Mouse (Mus musculus): ENCODE measurements around the gene Zfp629. TPM values are rescaled to one million over a fixed set of nuclear protein-coding genes. Genes with fewer than 3 reads are reported as not detected.

Gene Zfp629
- polyA plus RNA-seq, 1 experiment from 2014 or later = 7.8 TPM

- Histone ChIP-seq H3K36me3 (peaks cover 35% of the 10 kb centered on the region), H3K9me3 (replicated peaks) (no peaks in the 10 kb centered on the region), H3K4me3 (peak overlapping the region; percentile 89), H3K27ac (peak overlapping the region; percentile 90), H3K27me3 (no peaks in the 10 kb centered on the region), H3K4me1 (replicated peaks) (peaks cover 18% of the 10 kb centered on the region), H3K9ac (peak overlapping the region; percentile 92), H3K4me2 (peak overlapping the region; percentile 72)
- under 1% methylated on average over 44 of the region's 44 CpGs for WGBS
- peak; percentile 71 for ATAC-seq (replicated peaks; ENCODE audit: insufficient number of reproducible peaks, insufficient read depth, low FRiP score, low read depth)
These were observed 1.1 kb downstream of the Zfp629 start for GRCm38 (mm10) chr7:127614511-127614890.

GRCm38 (mm10) chr7:127614091-127614490, 1.5 kb downstream of the Zfp629 start:
- Histone ChIP-seq H3K9ac (peak overlapping the region; percentile 92), H3K4me2 (peak overlapping the region; percentile 72), H3K27ac (peak overlapping the region; percentile 90), H3K36me3 (peaks cover 39% of the 10 kb centered on the region), H3K4me1 (replicated peaks) (peaks cover 18% of the 10 kb centered on the region), H3K9me3 (replicated peaks) (no peaks in the 10 kb centered on the region), H3K4me3 (peak overlapping the region; percentile 89), H3K27me3 (no peaks in the 10 kb centered on the region)
- no peak for ATAC-seq (replicated peaks; ENCODE audit: insufficient number of reproducible peaks, insufficient read depth, low FRiP score, low read depth)
- 24% methylated on average over 8 of the region's 8 CpGs for WGBS

GRCm38 (mm10) chr7:127613501-127613900, 2.1 kb downstream of the Zfp629 start:
- WGBS = 69% methylated on average over 8 of the region's 8 CpGs
- Histone ChIP-seq H3K36me3 (peaks cover 45% of the 10 kb centered on the region), H3K27ac (peak overlapping the region; percentile 90; the same call in 1 of the 2 replicates), H3K4me3 (peak overlapping the region; percentile 89), H3K27me3 (no peaks in the 10 kb centered on the region), H3K9ac (peak overlapping the region; percentile 92; the same call in 1 of the 2 replicates), H3K4me2 (peak overlapping the region; percentile 72), H3K9me3 (replicated peaks) (no peaks in the 10 kb centered on the region), H3K4me1 (replicated peaks) (peaks cover 18% of the 10 kb centered on the region)
- ATAC-seq (replicated peaks; ENCODE audit: insufficient number of reproducible peaks, insufficient read depth, low FRiP score, low read depth) = no peak

- Histone ChIP-seq H3K36me3 (peaks cover 60% of the 10 kb centered on the region), H3K4me1 (replicated peaks) (peaks cover 18% of the 10 kb centered on the region), H3K4me2 (no peak overlapping the region), H3K9ac (no peak overlapping the region), H3K27me3 (no peaks in the 10 kb centered on the region), H3K4me3 (no peak overlapping the region), H3K27ac (no peak overlapping the region), H3K9me3 (replicated peaks) (no peaks in the 10 kb centered on the region)
- no peak for ATAC-seq (replicated peaks; ENCODE audit: insufficient number of reproducible peaks, insufficient read depth, low FRiP score, low read depth)
- 96% methylated on average over 26 of the region's 26 CpGs for WGBS
These were observed 4.0 kb downstream of the Zfp629 start for GRCm38 (mm10) chr7:127611561-127611960.

- no peak for ATAC-seq (replicated peaks; ENCODE audit: insufficient number of reproducible peaks, insufficient read depth, low FRiP score, low read depth)
- peaks cover 60% of the 10 kb centered on the region for H3K36me3 ChIP-seq
- no peak overlapping the region for H3K27ac ChIP-seq
- H3K4me2 ChIP-seq = no peak overlapping the region
- H3K4me3 ChIP-seq = no peak overlapping the region
- WGBS = 97% methylated on average over 29 of the region's 29 CpGs
- no peak overlapping the region for H3K9ac ChIP-seq
- H3K9me3 ChIP-seq (replicated peaks) = no peaks in the 10 kb centered on the region
- peaks cover 15% of the 10 kb centered on the region for H3K4me1 ChIP-seq (replicated peaks)
- H3K27me3 ChIP-seq = no peaks in the 10 kb centered on the region
These were observed 4.6 kb downstream of the Zfp629 start for GRCm38 (mm10) chr7:127611011-127611410.

GRCm38 (mm10) chr7:127607150-127607549, 8.4 kb downstream of the Zfp629 start:
- Histone ChIP-seq H3K4me2 (no peak overlapping the region), H3K27me3 (no peaks in the 10 kb centered on the region), H3K4me3 (no peak overlapping the region), H3K4me1 (replicated peaks) (no peaks in the 10 kb centered on the region), H3K9ac (no peak overlapping the region), H3K27ac (no peak overlapping the region), H3K9me3 (replicated peaks) (no peaks in the 10 kb centered on the region), H3K36me3 (peaks cover 76% of the 10 kb centered on the region)
- ATAC-seq (replicated peaks; ENCODE audit: insufficient number of reproducible peaks, insufficient read depth, low FRiP score, low read depth) = no peak
- WGBS = 80% methylated on average over 6 of the region's 6 CpGs

GRCm38 (mm10) chr7:127604256-127604655, 11.3 kb downstream of the Zfp629 start:
- Histone ChIP-seq H3K9ac (no peak overlapping the region), H3K27me3 (no peaks in the 10 kb centered on the region), H3K4me2 (no peak overlapping the region), H3K9me3 (replicated peaks) (no peaks in the 10 kb centered on the region), H3K4me3 (no peak overlapping the region), H3K36me3 (peaks cover 74% of the 10 kb centered on the region), H3K27ac (no peak overlapping the region), H3K4me1 (replicated peaks) (no peaks in the 10 kb centered on the region)
- 80% methylated on average over 10 of the region's 10 CpGs for WGBS
- no peak for ATAC-seq (replicated peaks; ENCODE audit: insufficient number of reproducible peaks, insufficient read depth, low FRiP score, low read depth)

GRCm38 (mm10) chr7:127602903-127603302, 12.7 kb downstream of the Zfp629 start:
- Histone ChIP-seq H3K9me3 (replicated peaks) (no peaks in the 10 kb centered on the region), H3K27ac (no peak overlapping the region), H3K4me2 (no peak overlapping the region), H3K4me1 (replicated peaks) (no peaks in the 10 kb centered on the region), H3K36me3 (peaks cover 69% of the 10 kb centered on the region), H3K9ac (no peak overlapping the region), H3K27me3 (no peaks in the 10 kb centered on the region), H3K4me3 (no peak overlapping the region)
- no peak for ATAC-seq (replicated peaks; ENCODE audit: insufficient number of reproducible peaks, insufficient read depth, low FRiP score, low read depth)
- WGBS = 93% methylated on average over 2 of the region's 2 CpGs

- Histone ChIP-seq H3K4me2 (no peak overlapping the region), H3K4me3 (no peak overlapping the region), H3K27me3 (no peaks in the 10 kb centered on the region), H3K9me3 (replicated peaks) (no peaks in the 10 kb centered on the region), H3K9ac (no peak overlapping the region), H3K27ac (no peak overlapping the region), H3K36me3 (peaks cover 71% of the 10 kb centered on the region), H3K4me1 (replicated peaks) (no peaks in the 10 kb centered on the region)
- ATAC-seq (replicated peaks; ENCODE audit: insufficient number of reproducible peaks, insufficient read depth, low FRiP score, low read depth) = no peak
- WGBS = 85% methylated on average over 4 of the region's 4 CpGs
These were observed 13.9 kb downstream of the Zfp629 start for GRCm38 (mm10) chr7:127601735-127602134.

- WGBS = 91% methylated on average over 7 of the region's 7 CpGs
- H3K9ac ChIP-seq = no peak overlapping the region
- no peak overlapping the region for H3K4me3 ChIP-seq
- H3K9me3 ChIP-seq (replicated peaks) = no peaks in the 10 kb centered on the region
- H3K4me1 ChIP-seq (replicated peaks) = no peaks in the 10 kb centered on the region
- no peak for ATAC-seq (replicated peaks; ENCODE audit: insufficient number of reproducible peaks, insufficient read depth, low FRiP score, low read depth)
- no peak overlapping the region for H3K4me2 ChIP-seq
- no peak overlapping the region for H3K27ac ChIP-seq
- no peaks in the 10 kb centered on the region for H3K27me3 ChIP-seq
- peaks cover 82% of the 10 kb centered on the region for H3K36me3 ChIP-seq
These were observed 15.0 kb downstream of the Zfp629 start for GRCm38 (mm10) chr7:127600612-127601011.

- no peak for ATAC-seq (replicated peaks; ENCODE audit: insufficient number of reproducible peaks, insufficient read depth, low FRiP score, low read depth)
- no peak overlapping the region for H3K9ac ChIP-seq
- no peak overlapping the region for H3K4me2 ChIP-seq
- H3K9me3 ChIP-seq (replicated peaks) = no peaks in the 10 kb centered on the region
- no peak overlapping the region for H3K27ac ChIP-seq
- peaks cover 94% of the 10 kb centered on the region for H3K36me3 ChIP-seq
- WGBS = 93% methylated on average over 17 of the region's 17 CpGs
- H3K27me3 ChIP-seq = no peaks in the 10 kb centered on the region
- H3K4me3 ChIP-seq = no peak overlapping the region
- no peaks in the 10 kb centered on the region for H3K4me1 ChIP-seq (replicated peaks)
These were observed 18.9 kb downstream of the Zfp629 start for GRCm38 (mm10) chr7:127596747-127597146.

GRCm38 (mm10) chr7:127592575-127592974, 23.0 kb downstream of the Zfp629 start:
- Histone ChIP-seq H3K4me3 (no peak overlapping the region), H3K4me1 (replicated peaks) (peaks cover 20% of the 10 kb centered on the region), H3K27me3 (no peaks in the 10 kb centered on the region), H3K9me3 (replicated peaks) (no peaks in the 10 kb centered on the region), H3K36me3 (peaks cover 80% of the 10 kb centered on the region), H3K4me2 (no peak overlapping the region), H3K27ac (no peak overlapping the region), H3K9ac (no peak overlapping the region)
- no peak for ATAC-seq (replicated peaks; ENCODE audit: insufficient number of reproducible peaks, insufficient read depth, low FRiP score, low read depth)
- 88% methylated on average over 14 of the region's 14 CpGs for WGBS
